Mouse (Mus musculus): Measurements from ENCODE around the gene Manba. TPM values are rescaled to one million over a fixed set of nuclear protein-coding genes. Genes with fewer than 3 reads are reported as not detected.
A peak's percentile ranks its signal among the peaks of the same experiment; 100 is the strongest.

The Manba gene
- polyA plus RNA-seq (2015; fragmentation: Nextera tagmentation; extraction: Ambion mirVana) = 17.2 and 18.0 TPM in 2 replicates

DNA sequence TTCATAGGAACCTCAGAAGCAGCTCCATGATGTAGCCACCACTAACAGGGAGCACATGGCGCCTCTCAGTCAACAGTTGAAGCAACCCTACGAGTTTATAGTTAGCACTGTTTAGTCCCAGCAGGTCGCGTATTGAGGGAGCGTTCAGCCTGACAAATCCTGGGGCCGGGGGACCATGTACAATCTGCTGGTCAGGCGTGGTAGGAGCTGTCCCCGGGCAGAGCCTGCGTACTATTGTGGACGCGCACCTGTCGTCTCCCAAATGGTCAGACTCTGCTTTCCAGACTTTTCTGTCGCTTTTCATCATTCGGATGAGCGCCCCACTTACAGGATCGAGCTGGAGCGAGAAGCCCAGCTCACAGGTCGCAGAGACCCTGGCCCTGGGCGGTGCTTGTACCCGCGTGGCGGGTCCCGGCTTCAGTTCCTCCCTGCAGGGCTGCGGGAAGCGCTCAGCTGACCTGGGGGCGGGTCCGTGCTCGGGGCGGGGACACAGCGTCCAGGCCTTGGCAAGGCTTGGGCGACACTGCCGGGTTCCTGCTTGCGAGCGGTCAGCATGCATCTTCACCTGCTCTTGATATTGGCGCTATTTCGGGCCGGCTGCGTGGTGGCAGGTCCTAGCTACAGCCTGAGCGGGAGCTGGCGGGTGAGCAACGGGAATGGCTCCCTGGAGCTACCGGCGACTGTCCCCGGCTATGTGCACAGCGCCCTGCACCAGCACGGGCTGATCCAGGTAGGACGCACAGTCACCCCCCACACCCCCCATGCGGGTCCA is at the start of gene Manba:
Manba (plus strand) TSS at position 484 of the 772 bp plus-strand sequence.
- no peaks in the 10 kb centered on the region for H3K9me3 ChIP-seq
- H3K9ac ChIP-seq = peak within 1 kb of the TSS; percentile 73
- peak; percentile 97 for ATAC-seq
- H3K36me3 ChIP-seq = no peaks in the 10 kb centered on the region
- H3K4me2 ChIP-seq (replicated peaks) = peak within 1 kb of the TSS; percentile 90
- 0 out of 2 replicates have a peak, but pooled peaks cover 3% of the 10 kb centered on the region for H3K4me1 ChIP-seq (replicated peaks)
- WGBS = 2% methylated on average over 48 of the region's 48 CpGs
- H3K27ac ChIP-seq = no peak within 1 kb of the TSS
- H3K4me3 ChIP-seq (replicated peaks) = peak within 1 kb of the TSS; percentile 64
- H3K27me3 ChIP-seq (replicated peaks) = no peaks in the 10 kb centered on the region

DNA sequence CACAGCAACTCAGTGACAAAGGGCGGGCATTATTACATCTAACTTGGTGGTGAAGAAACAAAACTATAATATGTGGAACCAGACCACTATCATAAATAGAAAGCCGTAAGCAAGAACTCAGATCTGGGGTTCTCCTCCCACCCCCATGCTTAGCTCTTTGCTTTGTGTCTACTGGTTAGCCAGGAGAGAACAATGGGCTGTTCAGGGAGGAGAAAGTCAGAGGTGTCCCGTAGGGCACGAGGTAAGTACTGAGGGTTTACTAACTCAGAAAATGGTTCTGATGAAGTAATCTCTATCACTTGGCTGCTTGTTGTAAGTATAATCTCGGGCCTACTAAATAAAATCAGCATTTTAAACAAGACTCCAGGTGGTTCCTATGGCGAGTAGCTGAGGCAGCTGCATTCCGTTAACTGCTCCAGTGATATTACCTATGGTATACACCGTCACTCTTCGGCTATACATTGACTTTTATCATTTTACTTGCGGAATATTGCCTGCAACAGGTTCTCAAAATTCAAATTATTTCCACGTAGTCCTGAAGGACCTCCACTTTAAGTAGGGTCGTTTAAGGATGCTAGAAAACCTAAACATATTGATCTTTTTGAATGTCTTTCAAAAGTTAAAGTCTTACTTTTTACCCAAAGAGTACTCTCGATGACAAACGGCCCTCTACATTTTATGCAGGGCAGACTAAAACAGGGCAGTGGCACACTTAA is 48.4 kb upstream of the Manba start:
- Histone ChIP-seq H3K9ac (peak overlapping the region; percentile 54), H3K36me3 (0 out of 2 replicates have a peak, but pooled peaks cover 2% of the 10 kb centered on the region), H3K9me3 (no peaks in the 10 kb centered on the region), H3K27ac (peak overlapping the region; percentile 100), H3K4me2 (replicated peaks) (peak overlapping the region; percentile 62), H3K4me3 (replicated peaks) (peak overlapping the region; percentile 77), H3K4me1 (replicated peaks) (no peaks in the 10 kb centered on the region; the same call in 1 of the 2 replicates), H3K27me3 (replicated peaks) (no peaks in the 10 kb centered on the region)
- WGBS = 45% methylated on average over 14 of the region's 14 CpGs
- ATAC-seq = no peak

DNA sequence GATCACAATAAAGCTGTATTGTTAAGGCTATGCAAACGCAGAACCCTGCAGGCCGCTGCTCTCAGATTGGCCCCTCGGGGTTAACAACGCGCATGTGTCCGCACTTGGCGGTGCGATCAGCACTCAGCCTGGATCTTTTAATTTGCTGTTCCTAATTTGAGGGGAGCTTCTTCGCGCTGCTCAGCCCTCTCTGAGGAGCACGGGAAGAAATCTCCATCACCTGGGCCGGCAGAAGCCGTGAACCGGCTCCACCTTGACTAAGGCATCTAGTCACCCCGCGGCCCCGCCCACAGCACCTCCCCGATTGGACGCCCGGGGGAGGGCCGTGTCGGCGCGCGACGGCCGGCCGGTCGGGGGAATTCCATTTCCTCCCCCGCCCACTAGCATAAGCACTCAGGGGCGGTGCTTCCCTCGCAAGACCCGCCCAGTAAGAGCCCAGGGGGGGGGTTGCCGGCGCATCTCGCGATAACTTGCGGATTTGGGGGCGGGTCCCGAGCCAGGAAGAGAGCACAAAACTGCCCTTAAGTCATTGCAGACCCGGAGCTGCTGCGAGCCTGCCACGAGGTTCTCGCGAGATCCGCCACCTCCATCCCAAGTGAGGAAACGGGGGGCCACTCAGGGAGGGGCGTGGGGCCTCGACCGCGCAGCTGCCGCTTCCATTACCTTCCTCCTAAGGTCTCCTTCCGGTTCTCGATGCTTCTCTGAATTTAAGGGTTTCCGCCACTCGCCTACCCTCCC is 47.5 kb upstream of the Manba start, which contains the start of gene Ube2d3:
Ube2d3 (plus strand) TSS at position 392 of the 738 bp plus-strand sequence.
- H3K27me3 ChIP-seq (replicated peaks) = no peaks in the 10 kb centered on the region
- peak within 1 kb of the TSS; percentile 98 for H3K9ac ChIP-seq
- peak; percentile 94 for ATAC-seq
- no peaks in the 10 kb centered on the region; the same call in 1 of the 2 replicates for H3K4me1 ChIP-seq (replicated peaks)
- peak within 1 kb of the TSS; percentile 77 for H3K4me3 ChIP-seq (replicated peaks)
- H3K9me3 ChIP-seq = no peaks in the 10 kb centered on the region
- peak within 1 kb of the TSS; percentile 100 for H3K27ac ChIP-seq
- under 1% methylated on average over 53 of the region's 56 CpGs for WGBS
- H3K36me3 ChIP-seq = 0 out of 2 replicates have a peak, but pooled peaks cover 2% of the 10 kb centered on the region
- H3K4me2 ChIP-seq (replicated peaks) = peak within 1 kb of the TSS; percentile 64

DNA sequence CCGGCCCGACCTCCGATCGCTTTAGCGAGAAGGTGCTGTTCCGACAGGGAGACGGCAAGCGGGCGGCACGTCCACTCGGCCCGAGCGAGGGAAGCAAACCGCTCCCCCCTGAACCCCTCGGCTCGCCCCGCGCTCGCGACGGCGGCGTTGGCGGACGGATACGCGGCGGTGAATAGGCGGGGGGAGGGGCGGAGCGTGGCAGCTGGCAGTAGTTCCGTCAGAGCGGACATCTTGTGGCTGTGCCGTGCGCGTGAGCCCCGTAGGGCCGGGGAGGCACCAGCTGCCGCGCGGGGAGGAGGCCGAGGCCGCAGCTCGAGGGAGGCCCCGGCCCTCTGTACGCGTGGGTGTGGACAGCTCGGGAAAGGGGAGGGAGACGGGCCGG is 46.9 kb upstream of the Manba start:
- no peaks in the 10 kb centered on the region for H3K9me3 ChIP-seq
- WGBS = under 1% methylated on average over 30 of the region's 50 CpGs
- H3K4me2 ChIP-seq (replicated peaks) = peak overlapping the region; percentile 64
- H3K4me1 ChIP-seq (replicated peaks) = peaks cover 4% of the 10 kb centered on the region; the same call in 1 of the 2 replicates
- H3K4me3 ChIP-seq (replicated peaks) = peak overlapping the region; percentile 77
- H3K36me3 ChIP-seq = no peaks in the 10 kb centered on the region
- H3K9ac ChIP-seq = peak overlapping the region; percentile 98
- ATAC-seq = peak; percentile 77
- peak overlapping the region; percentile 100 for H3K27ac ChIP-seq
- H3K27me3 ChIP-seq (replicated peaks) = no peaks in the 10 kb centered on the region

DNA sequence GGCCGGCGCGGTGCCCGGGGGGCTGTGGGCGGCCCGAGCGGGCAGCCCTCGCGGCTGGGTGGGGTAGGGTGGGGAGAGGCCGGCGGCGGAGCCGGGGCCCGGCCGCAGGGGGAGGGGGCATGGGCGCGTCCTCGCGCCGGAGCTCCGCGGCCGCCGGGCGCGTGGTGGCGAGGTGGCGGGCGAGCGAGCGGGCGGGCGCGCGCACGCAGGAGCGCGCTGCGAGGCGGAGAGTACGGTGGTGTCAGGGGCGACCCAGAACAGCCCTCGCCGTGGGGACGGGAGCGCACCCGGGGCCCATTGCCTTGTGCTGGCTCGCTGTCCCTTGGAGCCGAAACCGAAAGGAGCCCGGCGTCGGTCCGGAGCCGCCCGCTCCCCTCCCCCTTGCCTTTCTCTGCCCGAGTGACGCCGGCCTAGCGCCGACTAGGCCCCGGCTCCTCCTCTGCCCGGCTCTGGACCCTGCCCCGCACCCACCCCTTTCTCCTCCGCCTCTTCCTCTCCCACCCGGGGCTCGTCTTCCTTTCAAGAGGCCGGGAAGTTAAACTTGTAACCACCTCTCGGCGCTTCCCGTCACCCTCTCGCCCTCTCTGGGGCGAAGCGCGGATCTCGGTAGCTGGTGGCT is 46.4 kb upstream of the Manba start:
- Histone ChIP-seq H3K27ac (peak overlapping the region; percentile 100), H3K4me3 (replicated peaks) (peak overlapping the region; percentile 77), H3K4me2 (replicated peaks) (peak overlapping the region; percentile 64), H3K36me3 (no peaks in the 10 kb centered on the region), H3K9me3 (no peaks in the 10 kb centered on the region), H3K27me3 (replicated peaks) (no peaks in the 10 kb centered on the region), H3K4me1 (replicated peaks) (peaks cover 4% of the 10 kb centered on the region; the same call in 1 of the 2 replicates), H3K9ac (peak overlapping the region; percentile 98)
- peak; percentile 75 for ATAC-seq
- whole genome bisulfite sequencing = under 1% methylated on average over 36 of the region's 76 CpGs

DNA sequence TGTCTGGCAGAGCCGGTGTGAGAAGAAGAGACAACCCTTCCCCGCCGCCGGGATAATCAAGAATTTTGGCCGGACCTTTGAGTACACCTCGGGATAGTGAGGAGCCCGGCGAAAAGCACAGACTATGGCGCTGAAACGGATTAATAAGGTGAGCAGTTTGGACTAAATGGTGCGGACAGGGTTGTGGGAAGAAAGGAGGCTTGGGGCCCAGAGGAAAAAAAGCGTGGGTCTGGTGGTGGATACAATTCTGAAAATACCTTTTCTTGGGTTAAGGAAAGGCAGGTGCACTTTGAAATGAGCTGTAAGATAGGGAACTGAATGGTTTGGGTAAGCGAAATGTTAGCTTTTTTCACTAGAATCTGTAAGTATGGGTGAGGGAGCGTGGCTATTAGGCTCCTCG is 45.8 kb upstream of the Manba start:
- Histone ChIP-seq H3K4me3 (replicated peaks) (peak overlapping the region; percentile 77), H3K36me3 (no peaks in the 10 kb centered on the region), H3K4me2 (replicated peaks) (peak overlapping the region; percentile 64), H3K27me3 (replicated peaks) (no peaks in the 10 kb centered on the region), H3K9me3 (no peaks in the 10 kb centered on the region), H3K4me1 (replicated peaks) (peaks cover 4% of the 10 kb centered on the region; the same call in 1 of the 2 replicates), H3K9ac (peak overlapping the region; percentile 98), H3K27ac (peak overlapping the region; percentile 100)
- WGBS = 2% methylated on average over 15 of the region's 15 CpGs
- ATAC-seq = no peak

DNA sequence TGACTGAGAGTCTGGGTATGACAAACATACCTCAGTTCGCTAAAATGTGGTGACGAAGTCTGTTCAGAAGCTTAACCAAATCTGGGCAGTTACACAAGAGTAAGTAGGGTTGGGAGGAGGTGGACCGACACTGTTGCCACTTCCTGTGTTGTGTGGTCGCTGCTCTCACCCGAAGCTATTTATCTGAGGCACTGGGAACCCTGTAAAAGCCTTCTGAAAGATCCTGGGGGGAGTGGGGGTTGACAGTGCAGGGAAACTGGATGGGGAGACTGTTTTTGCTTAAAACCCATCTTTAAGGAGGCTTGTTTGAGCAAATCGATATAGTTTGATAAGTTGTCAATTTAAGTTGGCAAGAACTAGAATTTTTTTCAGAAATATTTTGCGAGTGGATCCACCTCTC is 45.2 kb upstream of the Manba start:
- peak overlapping the region; percentile 77 for H3K4me3 ChIP-seq (replicated peaks)
- no peak for ATAC-seq
- no peaks in the 10 kb centered on the region for H3K9me3 ChIP-seq
- H3K36me3 ChIP-seq = no peaks in the 10 kb centered on the region
- peak overlapping the region; percentile 64 for H3K4me2 ChIP-seq (replicated peaks)
- 0 out of 2 replicates have a peak overlapping the region, but pooled peaks have one; percentile 100 for H3K27ac ChIP-seq
- H3K9ac ChIP-seq = peak overlapping the region; percentile 98
- no peaks in the 10 kb centered on the region for H3K27me3 ChIP-seq (replicated peaks)
- WGBS = 11% methylated on average over 7 of the region's 7 CpGs
- H3K4me1 ChIP-seq (replicated peaks) = peaks cover 4% of the 10 kb centered on the region; the same call in 1 of the 2 replicates

DNA sequence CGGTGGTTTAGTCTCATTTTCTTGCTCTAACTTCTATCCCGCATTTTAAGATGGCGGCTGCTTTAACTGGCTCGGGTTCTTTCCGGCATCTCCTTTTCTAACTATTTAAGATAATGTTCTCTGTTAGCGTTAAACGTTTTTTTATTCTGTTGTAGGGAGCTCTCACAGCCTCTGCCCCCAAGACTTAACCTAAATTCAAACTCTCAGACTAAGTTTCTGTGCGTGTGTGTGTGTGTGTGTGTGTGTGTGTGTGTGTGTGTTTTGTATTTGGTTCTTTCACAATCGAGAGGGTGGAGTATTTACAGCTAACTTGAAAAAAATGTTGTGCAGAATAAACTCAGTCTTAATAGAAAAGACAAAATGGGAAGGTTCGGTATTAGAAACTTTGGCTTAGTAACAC is 44.8 kb upstream of the Manba start:
- Histone ChIP-seq H3K4me2 (replicated peaks) (peak overlapping the region; percentile 64), H3K4me3 (replicated peaks) (peak overlapping the region; percentile 77), H3K27me3 (replicated peaks) (no peaks in the 10 kb centered on the region), H3K27ac (no peak overlapping the region), H3K4me1 (replicated peaks) (peaks cover 4% of the 10 kb centered on the region; the same call in 1 of the 2 replicates), H3K9me3 (no peaks in the 10 kb centered on the region), H3K9ac (peak overlapping the region; percentile 98), H3K36me3 (no peaks in the 10 kb centered on the region)
- WGBS = 29% methylated on average over 10 of the region's 10 CpGs
- ATAC-seq = no peak

DNA sequence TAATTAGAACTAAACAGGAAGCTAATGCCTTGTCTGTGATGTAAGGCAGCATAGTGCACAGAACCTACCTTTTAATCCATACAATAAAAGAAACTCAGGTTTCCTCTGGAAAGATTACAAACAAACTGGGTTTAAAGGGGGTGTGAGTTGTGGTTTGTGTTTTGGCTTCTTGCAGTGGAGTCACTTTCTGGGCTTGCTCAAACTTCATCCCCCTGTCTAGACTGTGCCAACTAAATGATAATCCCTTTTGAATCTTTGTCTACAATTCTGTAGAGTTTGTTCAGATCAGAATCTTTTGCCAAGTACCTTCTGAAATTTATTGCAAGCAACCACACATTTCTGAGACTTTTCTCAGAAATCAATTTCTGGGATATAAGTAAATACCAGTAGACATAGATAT is 40.5 kb upstream of the Manba start:
- no peak overlapping the region for H3K27ac ChIP-seq
- H3K36me3 ChIP-seq = no peaks in the 10 kb centered on the region
- H3K4me3 ChIP-seq (replicated peaks) = no peak overlapping the region
- H3K4me1 ChIP-seq (replicated peaks) = 0 out of 2 replicates have a peak, but pooled peaks cover 4% of the 10 kb centered on the region
- no peaks in the 10 kb centered on the region for H3K9me3 ChIP-seq
- ATAC-seq = no peak
- H3K9ac ChIP-seq = no peak overlapping the region
- no peak overlapping the region for H3K4me2 ChIP-seq (replicated peaks)
- H3K27me3 ChIP-seq (replicated peaks) = no peaks in the 10 kb centered on the region

DNA sequence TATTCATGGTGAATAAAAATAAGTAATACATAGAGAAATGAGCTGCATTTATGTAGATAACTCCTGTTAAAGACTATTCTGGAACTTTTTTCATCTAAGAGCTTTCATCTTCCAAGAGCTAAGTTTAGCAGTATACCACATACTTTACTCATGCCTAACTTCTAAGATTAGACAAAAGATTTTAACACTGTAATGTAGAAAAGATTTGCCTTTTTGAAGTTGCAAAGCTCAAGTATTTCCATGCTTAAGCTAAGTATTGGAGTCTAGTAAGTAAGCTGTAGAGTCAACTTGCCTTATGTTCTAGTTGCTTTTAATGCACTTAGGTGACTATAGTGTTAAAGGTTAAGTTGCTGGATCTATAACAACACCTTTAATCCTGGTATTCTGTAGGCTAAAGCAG is 26.4 kb upstream of the Manba start:
- no peak overlapping the region for H3K4me2 ChIP-seq (replicated peaks)
- H3K36me3 ChIP-seq = 0 out of 2 replicates have a peak, but pooled peaks cover 4% of the 10 kb centered on the region
- no peak overlapping the region for H3K9ac ChIP-seq
- H3K27ac ChIP-seq = no peak overlapping the region
- ATAC-seq = no peak
- no peaks in the 10 kb centered on the region for H3K9me3 ChIP-seq
- no peaks in the 10 kb centered on the region for H3K4me1 ChIP-seq (replicated peaks)
- no peaks in the 10 kb centered on the region for H3K27me3 ChIP-seq (replicated peaks)
- H3K4me3 ChIP-seq (replicated peaks) = no peak overlapping the region

DNA sequence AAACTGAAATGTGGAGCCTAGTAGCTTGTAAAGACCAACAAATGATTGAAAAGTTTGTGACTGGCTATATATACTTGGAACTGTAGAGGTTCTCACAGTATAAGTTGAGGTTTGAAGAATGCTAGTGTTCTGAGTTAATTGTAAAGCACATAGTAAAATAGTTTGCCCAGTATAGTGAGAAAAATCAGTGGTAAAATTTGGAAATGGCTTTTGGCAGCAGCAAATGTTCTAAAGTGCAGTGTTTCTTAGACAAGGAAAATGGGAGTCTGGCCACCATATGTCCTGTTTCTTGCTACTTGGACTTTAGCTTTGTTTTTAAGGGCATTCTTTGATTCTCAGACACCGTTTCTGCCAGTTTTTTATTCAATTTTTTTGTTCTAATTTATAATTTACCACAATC is 17.0 kb upstream of the Manba start:
- WGBS = 97% methylated on average over 1 of the region's 1 CpGs
- H3K4me2 ChIP-seq (replicated peaks) = no peak overlapping the region
- no peaks in the 10 kb centered on the region for H3K27me3 ChIP-seq (replicated peaks)
- H3K4me1 ChIP-seq (replicated peaks) = no peaks in the 10 kb centered on the region
- H3K9me3 ChIP-seq = no peaks in the 10 kb centered on the region
- ATAC-seq = no peak
- no peaks in the 10 kb centered on the region for H3K36me3 ChIP-seq
- no peak overlapping the region for H3K4me3 ChIP-seq (replicated peaks)
- no peak overlapping the region for H3K27ac ChIP-seq
- H3K9ac ChIP-seq = no peak overlapping the region
